Comparison of ENCODE assay signal across 11 mouse cellular contexts in the genomic region with DNA sequence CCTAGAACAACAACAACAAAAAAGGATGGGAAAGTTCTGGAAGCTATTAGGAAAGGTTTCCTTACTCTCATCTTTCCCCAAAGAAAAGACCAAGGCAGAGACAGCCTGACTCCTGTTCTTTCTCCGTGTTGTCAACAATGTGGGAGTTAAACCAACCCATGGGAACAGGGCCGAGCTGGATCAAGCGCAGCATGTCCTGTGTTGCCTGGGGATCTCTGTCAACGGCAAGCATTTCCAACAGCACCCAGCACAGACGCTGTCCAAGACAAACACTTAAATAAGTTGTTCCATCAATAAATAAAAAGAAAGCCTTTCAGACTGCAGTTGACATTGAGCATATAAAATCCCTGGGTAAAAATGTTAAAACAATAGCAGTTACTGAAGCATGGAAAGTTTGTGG. TPM values are rescaled to one million over a fixed set of nuclear protein-coding genes. Genes with fewer than 3 reads are reported as not detected.
DNase-seq lines count a peak whose midpoint lies in the region; ATAC-seq lines count a peak whose summit lies in the region.
"Had no signal": no experiment of that assay in that cellular context is flagged by ENCODE, and none has a peak within 500 bp of the region (broad histone marks: within the 10 kb centered on the region; RNA-seq: fewer than 3 reads in every experiment).

No protein-coding gene starts in this region.

- peaks cover 3% of the 10 kb centered on the region; the same call in 1 of the 2 replicates for H3K4me1 ChIP-seq in heart, embryonic 11.5 days (ENCODE audit: control insufficient read depth, insufficient read depth, low read length)
- H3K4me1 ChIP-seq: hindbrain, embryonic 15.5 days had no signal

- H3K9me3 ChIP-seq in heart, embryonic 11.5 days (replicated peaks; ENCODE audit: control insufficient read depth, low read length) = no peaks in the 10 kb centered on the region
- H3K9me3 ChIP-seq: hindbrain, embryonic 15.5 days had no signal

- no peaks in the 10 kb centered on the region for H3K27me3 ChIP-seq in heart, embryonic 11.5 days (ENCODE audit: control insufficient read depth, insufficient read depth, low read length)
- H3K27me3 ChIP-seq: hindbrain, embryonic 15.5 days had no signal

- ATAC-seq in heart, embryonic 11.5 days (replicated peaks; ENCODE audit: insufficient number of reproducible peaks, low FRiP score, low TSS enrichment) = no peak
- no peak for ATAC-seq in megakaryocyte progenitor cell, adult 5-6 weeks (replicated peaks; ENCODE audit: poor library complexity)

- no peak overlapping the region for H3K9ac ChIP-seq in heart, embryonic 11.5 days (ENCODE audit: low read depth, low read length)
- H3K9ac ChIP-seq: hindbrain, embryonic 15.5 days had no signal

- H3K36me3 ChIP-seq in heart, embryonic 11.5 days (ENCODE audit: control insufficient read depth, insufficient read depth, low read length) = no peaks in the 10 kb centered on the region
- H3K36me3 ChIP-seq: hindbrain, embryonic 15.5 days had no signal

- H3K27ac ChIP-seq in heart, embryonic 11.5 days (ENCODE audit: low read depth, low read length) = no peak overlapping the region
- H3K27ac ChIP-seq: hindbrain, embryonic 15.5 days; macrophage had no signal

- WGBS in heart, embryonic 11.5 days (ENCODE audit: insufficient replicate concordance) = 56% methylated on average over 5 of the region's 5 CpGs

- H3K4me3 ChIP-seq in heart, embryonic 11.5 days (ENCODE audit: low read depth, low read length) = no peak overlapping the region
- H3K4me3 ChIP-seq: hindbrain, embryonic 15.5 days had no signal

- H3K4me2 ChIP-seq in heart, embryonic 11.5 days = no peak overlapping the region
- H3K4me2 ChIP-seq: hindbrain, embryonic 15.5 days had no signal

- peak; percentile 72 to 86 for DNase-seq in heart, adult 18-20 months
- DNase-seq in gastrocnemius, postnatal 25 days = peak; percentile 35
- peak; percentile 51 to 62 for DNase-seq in heart, postnatal 36 days
- peak; percentile 67 for DNase-seq in lung, postnatal 10 days
- DNase-seq in thymus, postnatal 14 days = no peak
- no peak for DNase-seq in thymus, postnatal 25 days
- DNase-seq: cerebellum, adult 11-12 months had no signal

- intact Hi-C loops in heart, postnatal 36 days (cut with DNase I) = no loop called here

RNA-seq across cellular contexts. Expression of gene Adtrp, which starts 17.6 kb away (rescaled TPM):
- 1 to 10 TPM in 1 of 2 experiments, under 1 TPM in 1; 0.87 to 6.5 TPM for total RNA-seq in heart, adult 18-20 months (2021)
- not detected in 2 replicates for polyA plus RNA-seq in heart, embryonic 11.5 days (2014; fragmentation: Nextera tagmentation; extraction: Ambion mirVana)
- total RNA-seq in gastrocnemius, postnatal 25 days (2021) = under 1 TPM in 1 of 2 experiments, not detected in 1; 0.32 TPM
- total RNA-seq in heart, postnatal 36 days (2021) = 1 to 10 TPM in 1 of 2 experiments, under 1 TPM in 1; 0.79 to 2.6 TPM
- total RNA-seq in megakaryocyte progenitor cell, adult 5-6 weeks (2015) = 0.91 and 1.4 TPM in 2 replicates
- 0.74 and 2.1 TPM in 2 replicates for total RNA-seq in megakaryocyte progenitor cell, adult 5-6 weeks (2017)

Comparison
In these comparisons a context has a peak if more than half of its experiments do, and no peak if none do; other contexts are left out.
1. DNase-seq: peak in heart, adult 18-20 months (2 of 2), gastrocnemius, postnatal 25 days (single experiment), heart, postnatal 36 days (2 of 2) and lung, postnatal 10 days (single experiment); none in thymus, postnatal 14 days (single experiment) and thymus, postnatal 25 days (single experiment).